Mouse (Mus musculus) liver (tissue): Measurements from ENCODE around the gene Pik3r1.

Experiments
- DNase-seq: peaks from one replicate; pipeline ENCODE4 v3.0.0-alpha.2; 2020; ENCODE audit warnings: mixed read lengths

The Pik3r1 gene

DNA sequence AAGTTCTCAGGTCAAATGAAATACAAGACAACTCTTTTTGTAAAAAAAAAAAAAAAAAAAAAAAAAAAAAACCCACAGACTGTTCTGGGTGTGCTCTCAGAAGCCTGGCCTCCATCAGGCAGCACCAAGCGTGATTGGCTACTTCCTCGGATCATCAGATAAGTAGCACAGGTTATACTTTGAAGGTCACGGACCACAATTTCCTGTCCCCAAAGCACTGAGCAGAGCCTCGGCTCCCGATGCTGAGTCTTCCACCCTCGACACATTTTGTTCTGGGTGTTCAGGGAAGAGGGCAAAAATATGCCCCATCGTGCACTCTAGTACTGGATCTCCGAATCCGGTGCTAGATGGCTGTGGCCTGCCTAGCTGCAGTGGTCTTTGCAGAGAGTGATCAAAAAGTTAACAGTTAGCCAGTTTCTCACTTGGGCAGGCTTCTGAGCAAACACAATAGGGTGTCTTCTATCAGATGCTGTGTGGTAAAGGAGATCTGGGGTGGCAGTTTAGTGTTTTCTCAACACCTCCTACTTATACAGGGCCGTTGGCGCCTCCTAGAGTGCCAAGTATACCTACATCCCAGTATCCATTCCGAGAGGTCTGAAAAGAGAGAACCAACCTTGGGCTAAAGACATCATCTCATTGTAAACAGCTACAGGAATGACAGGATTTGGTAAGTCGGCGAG, 65.8 kb downstream of the Pik3r1 start:
- no peak for DNase-seq

DNA sequence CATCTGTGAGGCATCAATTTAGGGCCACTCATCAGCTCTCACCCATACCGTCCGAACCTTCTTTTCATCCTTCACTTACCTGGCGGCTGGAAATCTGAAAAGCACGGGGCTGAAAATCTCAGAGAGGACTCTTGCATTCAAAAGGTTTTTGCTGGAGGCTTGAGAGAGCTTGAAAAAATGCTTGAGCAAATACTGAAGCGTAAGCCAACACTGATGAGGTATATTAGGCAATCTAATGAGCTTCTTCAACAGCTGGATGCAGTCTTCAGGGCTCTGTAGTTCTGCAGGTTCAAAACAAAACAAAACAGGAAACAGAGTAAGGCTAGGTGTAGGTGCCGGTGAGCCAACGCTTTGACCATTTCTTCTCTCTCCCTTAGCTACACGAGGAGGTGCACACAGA, 66.4 kb downstream of the Pik3r1 start:
- DNase-seq, result no peak

DNA sequence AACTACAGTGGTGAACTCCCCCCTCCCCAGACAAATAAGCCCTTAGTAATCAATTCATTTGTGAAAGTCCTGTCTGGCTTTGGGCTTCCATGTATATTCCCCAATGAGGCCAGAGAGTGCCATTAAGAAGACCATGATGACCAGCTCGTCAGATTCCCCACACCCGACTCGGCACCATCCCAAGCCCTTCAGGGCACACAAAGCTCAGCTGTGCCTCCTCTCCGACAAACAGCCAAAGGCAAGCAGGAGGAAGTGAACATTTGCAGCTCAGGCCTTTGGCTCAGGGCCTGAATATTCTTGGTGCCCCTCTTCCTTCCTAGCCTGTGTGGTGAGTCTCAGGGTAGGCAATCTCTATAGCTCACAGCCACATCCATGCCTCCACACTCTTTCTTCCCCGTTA, 68.3 kb downstream of the Pik3r1 start:
- DNase-seq, result no peak

DNA sequence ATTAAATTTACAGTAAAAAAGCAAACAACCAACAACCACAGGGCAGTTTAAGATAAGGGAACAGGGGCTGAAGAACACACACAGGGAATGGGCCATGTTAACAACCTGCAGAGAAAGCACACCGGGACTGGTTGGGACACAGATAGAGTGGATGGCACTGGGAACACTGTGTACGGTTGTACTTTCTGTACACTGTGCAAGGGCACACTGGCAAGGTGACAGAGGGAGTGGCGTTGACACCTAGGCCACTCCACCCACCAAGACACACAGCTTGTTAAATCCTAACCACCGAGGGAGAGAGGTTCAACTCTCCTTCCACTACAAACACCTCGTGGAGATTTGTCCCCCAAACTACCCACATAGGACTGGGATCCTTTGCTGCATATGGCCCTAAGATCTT, 70.1 kb downstream of the Pik3r1 start:
- no peak for DNase-seq

DNA sequence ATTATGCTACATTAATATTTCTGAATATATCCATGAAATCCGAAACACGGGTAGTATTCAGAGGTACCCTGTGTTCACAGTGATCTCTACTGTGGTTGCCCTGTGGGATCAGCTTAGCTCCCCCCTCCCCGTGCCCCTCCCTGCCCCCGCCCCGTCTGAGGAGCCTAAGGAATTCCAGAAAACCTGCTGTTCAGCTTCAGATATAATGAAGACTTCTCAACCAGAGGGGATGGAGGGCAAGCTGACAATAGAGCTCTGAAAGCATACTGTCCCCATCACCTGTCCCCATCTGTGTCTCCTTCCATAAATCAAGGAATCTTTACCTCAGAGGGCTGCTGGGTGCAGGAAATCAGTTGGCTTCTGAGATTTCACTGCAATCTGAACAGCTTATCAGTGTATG, 70.6 kb downstream of the Pik3r1 start:
- no peak for DNase-seq

DNA sequence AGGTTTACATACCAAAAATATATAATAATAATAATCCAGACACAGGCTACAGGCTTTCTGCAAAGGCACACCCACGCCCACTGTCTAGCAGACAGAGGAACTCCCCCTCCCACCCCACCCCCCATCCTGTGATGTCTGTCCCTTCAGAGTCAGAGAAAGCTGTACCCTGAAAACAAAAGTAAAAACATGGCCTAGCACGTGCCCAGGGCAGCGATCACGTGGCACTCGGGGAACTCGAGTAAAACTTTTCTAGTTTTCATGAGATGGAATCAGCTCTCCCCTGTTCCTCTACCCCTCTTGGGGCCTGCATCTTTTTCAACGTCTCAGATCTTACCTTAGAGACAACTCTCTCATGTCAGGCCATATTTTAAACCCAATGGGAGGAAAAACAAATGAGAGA, 71.2 kb downstream of the Pik3r1 start:
- DNase-seq, result no peak

DNA sequence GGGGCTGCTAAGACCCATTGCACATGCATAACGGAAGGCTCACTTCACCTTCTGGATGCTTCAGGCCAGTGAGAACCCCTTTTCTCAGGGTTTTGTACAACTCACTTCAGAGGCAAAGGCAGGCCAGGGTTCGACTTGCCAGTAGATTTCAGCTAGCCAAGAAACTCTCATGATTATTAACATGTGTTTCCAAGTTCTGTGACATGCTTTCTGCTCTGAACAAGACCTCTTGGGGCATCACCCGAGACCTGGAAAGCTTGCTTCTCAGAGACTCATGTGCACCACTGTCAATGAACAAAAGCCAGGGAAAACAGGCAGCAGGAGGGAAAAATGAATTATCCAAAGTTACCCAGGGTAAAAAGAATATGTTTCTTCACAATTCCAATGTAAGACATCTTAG, 71.7 kb downstream of the Pik3r1 start:
- DNase-seq, result no peak

DNA sequence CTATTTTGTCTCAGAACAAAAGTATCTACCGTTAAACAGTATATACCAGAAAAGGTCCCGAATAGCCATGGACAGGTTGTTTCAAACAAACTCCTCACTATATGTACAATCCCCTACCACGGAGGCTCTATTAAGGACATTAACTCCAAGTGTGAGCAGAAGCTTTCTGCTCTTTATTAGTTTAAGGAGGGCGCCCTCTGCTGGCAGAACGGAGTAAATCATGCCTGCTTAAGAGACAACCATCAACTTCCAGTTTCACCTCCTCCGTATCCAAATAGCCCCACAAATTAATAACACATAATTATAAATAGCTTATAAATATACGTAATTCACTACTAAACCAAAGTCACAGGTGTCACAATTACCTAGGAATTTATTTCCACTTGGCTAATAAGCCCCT, 72.1 kb downstream of the Pik3r1 start:
- peak; percentile 94 for DNase-seq

DNA sequence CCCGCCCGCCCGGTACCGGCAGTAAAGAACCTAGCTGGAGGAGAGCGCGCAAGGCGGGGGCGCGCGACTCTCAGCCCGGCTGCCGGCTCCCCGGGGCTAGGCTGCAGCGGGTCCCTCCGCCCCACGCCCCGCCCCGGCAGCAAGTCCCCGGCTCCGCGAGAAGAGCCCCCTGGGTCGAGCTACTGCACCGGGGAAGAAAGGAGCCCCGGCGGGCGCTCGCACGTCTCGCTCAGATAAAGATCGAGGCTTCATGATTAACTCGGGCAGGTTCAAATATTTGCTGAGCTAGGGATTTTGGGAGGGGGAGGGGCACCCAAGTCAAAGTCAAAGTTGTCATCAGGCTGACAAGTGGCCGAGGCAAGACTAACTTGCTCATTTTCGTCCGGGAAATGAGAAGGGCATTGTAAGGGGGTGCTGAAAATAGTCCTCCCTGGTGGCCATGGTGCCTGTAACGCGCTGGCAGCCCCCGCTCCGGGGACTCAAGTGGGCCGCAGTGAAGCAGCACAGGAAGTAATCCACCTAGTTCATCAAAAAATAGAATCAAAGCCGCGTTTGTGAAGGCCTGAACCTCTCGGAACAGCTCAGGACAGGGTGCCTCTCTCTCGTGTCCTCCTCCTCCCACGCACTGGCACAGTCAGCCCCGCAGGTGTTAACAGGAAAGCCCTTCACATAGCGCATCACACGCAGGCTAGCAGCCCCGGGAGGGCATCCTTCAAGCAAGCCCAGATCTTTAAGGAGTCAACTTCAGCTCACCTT, 73.3 kb downstream of the Pik3r1 start:
- peak; percentile 73 for DNase-seq

DNA sequence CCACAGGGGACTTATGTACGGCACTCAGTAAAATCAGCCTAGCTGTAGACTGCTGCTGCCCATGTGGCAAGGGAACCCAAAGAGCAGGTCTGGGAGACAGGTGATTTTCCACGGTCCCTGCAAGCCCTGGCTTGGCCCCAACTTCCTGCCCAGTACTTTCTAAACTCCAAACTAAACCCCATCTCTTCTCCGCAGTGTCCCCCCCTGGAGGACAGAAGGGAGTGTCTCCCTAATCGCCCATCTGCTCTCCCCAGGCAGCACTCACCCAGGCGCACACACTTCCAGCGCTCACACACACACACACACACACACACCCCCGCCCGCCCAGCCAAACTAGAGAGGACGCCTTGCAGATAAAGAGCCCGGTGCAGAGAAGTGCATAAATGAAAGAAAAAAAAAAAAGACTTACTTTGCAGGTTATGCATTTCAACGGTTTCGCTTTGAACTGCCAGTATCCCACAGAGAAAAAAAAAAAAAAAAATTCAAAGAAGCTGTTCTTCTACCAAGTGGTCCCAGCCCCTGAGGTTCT, 74.0 kb downstream of the Pik3r1 start:
- peak; percentile 94 for DNase-seq

DNA sequence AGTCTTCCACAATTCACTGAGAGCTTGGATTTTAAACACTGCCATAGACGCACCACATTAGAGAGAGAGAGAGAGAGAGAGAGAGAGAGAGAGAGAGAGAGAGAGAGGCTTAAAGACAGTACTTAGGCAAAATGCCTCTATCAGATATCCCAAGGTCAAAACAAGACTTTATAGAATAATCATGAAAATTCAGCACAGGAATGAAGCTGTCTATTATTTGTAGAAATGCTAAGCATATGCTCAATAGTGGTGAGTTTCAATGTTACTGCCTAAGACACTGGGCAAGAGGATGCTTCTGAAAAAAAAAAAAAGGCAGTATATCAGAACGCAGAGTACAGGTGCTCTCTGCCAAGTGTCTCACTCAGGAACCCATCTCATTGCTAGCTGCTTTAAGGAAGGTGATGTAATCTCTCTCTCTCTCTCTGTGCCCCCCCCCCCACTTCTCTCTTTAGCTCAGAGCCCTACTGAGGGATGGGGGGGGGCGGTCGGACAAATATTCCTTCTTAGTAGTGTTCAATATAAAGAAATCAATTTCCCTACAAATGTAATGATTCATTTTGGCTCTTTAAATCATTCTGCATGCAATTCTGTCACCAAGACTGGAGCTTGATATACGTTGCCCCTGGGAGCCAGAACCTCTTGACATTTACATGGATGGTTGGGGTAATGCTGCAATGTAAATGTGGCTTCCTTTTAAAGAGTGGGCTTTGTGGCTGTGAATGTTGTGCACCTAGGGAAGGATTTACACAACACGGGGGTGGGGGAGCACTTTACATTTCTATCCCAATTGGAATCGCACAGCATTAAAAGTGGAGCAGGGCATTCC, 74.9 kb downstream of the Pik3r1 start:
- no peak for DNase-seq

DNA sequence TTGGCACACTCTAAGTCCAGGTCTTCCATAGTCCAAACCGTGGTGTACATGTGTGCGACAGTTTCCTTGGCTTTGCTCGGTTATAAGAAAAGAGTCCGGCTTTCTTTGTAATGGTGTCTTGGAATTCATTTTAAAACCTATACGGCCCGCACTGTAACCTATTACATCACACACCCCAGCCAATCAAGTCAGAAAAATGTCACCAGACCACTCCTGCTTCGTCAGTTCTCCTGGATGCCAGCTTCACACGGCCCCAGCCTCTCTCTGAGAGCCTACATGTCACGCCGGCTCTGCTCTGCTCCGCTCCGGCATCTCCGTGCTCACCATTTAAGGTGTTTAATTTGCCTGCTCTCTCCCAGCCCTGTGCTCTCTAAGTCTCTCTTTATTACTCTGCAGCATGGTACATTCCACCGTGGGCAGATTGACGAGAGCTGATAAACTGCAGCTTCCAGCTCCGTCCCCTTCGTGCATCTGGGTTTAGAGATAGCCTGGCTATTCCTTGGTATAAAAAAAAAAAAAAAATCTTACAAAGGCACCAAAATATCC, 75.7 kb downstream of the Pik3r1 start:
- DNase-seq, result peak; percentile 79

DNA sequence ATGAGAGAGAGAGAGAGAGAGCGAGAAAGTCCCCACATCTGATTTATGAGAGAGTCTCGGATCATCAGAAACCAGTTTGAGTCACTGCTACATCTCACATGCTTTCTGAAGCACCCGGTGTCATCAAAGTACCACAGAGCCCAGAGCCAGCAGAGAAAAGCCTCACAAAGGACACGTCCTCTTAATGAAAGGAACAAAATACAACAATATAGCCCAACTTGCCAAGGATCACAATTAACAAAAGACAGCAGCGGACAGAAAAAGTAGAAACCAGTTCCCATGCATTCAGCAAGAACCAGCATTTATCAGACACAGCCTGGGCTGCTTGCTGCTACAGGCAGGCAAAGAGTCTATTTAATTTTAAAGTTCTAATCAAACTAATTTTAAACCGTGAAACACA, 76.3 kb downstream of the Pik3r1 start:
- no peak for DNase-seq

DNA sequence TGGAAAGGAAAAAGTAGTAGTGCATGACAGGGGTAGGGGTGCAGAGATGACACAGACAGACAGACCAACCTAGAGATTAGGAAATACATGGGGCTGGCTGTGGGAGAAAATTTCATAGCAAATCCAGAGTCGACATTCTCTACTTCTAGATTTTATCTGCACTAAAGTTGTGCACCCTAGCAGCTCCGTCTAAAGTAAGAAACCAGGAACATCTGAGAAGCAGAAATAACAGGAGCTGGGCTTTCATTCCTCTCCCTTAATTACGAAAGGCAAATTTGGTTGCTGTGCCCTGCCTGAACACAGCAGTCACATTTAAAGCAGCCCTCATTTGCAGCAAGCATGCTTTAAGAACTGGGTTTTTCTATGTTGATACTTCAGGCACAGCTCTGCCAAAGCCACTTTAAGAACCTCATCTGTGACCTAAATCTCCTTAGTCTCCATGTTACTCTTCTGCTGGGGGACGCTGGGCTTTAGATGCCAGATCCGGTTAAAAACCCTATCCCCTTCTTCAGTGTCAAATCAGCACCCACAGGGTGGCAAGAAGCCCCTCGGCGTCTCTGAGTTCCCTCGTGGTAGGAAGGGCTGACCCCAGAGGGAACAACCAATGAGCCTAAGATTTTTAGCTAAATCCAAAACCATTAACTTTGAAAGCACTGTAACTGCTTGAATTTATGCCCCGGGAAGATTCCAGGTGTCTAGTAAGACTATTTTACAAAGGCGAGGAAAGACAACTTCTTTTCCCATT, 76.9 kb downstream of the Pik3r1 start:
- no peak for DNase-seq

DNA sequence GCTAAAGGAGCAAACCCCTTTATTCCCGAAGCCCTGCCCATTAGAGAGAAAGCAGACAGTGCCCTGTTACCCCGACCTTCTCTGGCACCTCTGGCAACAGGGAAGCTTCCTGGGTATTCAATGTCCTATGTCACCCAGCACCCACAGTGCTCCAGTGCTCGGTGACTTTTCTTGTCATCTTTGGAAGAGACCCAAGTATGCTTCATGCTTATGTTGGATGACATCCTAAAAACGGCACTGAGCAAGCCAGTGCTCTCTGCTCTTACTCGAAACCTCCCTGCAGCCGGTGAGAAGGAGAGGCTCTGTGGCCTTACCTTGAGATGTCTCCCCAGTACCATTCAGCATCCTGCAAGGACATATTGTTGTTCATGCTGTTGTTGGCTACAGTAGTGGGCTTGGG, 77.8 kb downstream of the Pik3r1 start:
- no peak for DNase-seq

DNA sequence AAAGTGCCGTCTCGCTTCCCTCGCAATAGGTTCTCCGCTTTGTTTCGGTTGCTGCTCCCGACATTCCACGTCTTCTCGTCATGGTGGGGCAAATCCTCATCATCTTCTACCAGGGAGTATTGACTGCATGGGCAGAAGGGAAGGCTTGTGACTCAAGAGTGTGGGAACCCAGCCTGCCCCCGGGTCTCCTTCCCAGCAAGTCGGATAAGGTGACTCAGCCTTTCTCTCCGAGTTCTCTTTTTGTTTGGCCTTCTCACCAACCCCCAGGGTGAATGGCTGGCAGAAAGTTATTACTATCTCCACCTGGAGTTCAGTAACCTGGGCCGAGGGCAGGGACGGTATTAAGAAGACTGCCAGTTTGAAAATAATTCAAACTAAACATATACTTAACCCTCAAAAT, 81.8 kb downstream of the Pik3r1 start:
- no peak for DNase-seq

DNA sequence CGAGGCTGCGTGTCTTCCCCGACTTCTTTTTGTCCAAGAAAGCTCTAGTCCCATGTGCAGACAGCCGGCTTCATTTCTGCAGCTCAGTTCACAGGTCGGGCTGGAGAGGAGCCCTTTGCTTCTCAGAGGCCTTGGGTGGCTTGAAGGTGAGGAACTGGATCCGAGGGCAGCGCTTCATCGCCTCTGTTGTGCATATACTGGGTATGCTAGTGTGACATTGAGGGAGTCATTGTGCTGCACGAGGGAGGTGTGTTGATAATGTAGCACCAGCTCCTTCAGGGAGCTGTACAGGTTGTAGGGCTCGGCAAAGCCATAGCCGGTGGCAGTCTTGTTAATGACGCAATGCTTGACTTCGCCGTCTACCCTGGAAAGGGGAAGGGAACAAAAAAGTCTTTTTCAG, 83.3 kb downstream of the Pik3r1 start:
- DNase-seq, result no peak

DNA sequence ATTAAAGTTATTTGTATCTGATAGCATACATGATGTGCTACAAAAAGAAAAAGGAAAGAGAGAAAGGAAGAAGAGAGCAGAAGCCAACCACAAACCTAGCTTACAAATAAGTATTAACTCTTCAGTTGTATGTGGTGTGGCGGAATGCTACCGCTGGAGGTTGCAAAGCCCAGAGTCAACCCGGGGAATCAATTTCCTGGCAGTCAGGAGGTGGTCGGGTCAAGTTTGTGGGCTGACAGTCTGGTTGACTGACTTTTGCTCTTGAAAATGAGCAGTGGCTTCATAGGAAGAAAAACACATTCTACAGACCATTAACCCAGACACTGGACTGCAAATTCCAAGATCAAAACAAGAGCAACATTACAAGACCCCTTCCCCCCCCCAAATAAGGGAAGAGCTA, 85.6 kb downstream of the Pik3r1 start:
- DNase-seq, result no peak

DNA sequence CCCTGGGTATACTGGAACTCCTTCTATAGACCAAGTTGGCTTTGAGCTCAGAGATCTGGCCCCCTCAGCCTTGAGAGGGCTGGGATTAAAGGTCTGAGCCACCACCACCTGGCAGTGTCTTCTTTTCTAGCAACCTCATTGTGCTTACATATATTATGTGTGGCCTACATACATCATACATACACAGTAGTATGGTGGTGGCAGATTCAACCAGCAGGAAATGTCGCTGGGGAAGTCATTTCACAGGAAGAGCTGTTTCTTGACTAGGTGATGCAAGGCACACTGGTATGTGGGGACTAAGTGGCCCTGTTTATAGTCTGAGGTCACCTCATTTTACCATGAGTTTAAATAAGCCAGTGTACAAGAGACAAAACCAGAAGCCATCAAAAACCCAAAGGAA, 87.9 kb downstream of the Pik3r1 start:
- no peak for DNase-seq

DNA sequence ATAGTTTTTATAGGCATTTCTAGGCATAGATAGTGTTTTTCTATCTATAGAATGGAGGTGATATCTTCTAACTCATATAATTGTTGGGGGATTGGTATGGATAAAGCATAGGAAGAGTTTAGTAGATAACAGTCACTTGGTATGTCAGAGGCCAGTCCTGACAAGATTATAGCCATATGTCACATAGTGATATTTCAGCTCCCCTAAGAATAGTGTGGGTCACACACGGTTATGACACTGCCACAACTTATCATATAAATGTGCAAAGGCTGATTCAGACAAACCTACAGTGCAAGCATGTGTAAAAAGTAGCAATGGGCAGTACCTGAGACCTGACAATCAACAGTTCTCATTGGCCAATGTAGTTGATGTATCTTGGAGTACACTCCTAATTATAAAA, 89.0 kb downstream of the Pik3r1 start:
- DNase-seq, result no peak

DNA sequence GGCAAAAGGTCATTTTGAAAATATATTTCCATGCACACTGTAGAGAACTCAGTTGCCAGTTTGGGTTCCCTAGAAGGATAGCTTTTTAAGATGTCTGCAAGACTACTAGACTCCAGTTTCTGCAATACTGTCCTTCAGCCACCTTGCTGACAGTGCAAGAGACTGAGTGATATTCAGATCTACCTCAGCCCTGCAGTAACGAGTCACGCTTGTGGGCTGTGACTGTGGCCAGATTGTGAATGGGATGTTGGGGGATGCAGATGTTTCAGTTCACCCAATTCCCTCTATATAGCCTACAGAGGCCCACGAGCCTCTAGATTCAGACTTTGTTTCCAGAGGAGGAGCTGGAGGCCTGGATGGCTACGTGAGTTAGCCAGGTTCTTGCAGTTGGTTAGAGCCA, 90.0 kb downstream of the Pik3r1 start:
- no peak for DNase-seq

DNA sequence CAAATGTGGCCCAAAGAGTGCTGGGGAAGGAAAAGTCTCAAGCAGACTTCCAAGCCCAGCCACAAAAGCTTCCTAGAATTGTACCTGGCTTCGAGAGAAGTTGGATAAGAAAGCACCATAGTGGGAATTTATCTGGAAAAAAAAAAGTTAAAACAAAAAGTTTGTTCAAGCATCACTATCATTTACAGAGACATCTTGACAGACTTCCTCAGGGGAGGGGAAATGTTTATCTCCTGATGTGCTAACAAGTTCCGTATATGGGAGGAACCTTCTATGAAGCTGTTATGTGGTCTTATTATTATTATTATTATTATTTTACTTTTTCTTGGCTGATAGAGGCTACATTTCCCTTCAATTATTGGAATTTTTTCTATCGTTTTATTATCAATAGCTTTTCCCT, 94.1 kb downstream of the Pik3r1 start:
- no peak for DNase-seq

DNA sequence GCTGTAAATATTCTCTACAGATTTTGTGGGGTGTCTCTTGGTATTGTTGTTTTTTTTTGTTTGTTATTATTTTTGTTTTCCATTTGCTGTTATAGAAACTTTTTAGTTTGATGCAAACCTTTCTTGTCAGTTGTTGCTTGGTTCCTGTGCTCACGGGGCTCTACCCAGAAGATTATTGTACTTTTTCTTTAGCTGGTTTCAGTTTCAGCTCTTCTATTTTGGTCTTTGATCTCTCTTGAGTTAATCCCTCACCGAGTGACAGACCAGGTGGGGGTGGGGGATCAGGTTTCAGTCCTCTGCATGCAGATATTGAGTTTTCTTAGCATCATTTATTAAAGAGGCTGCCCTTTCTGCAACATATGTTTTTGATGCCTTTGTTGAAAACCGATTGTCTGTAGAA, 99.2 kb downstream of the Pik3r1 start:
- DNase-seq, result no peak
